Mouse (Mus musculus): ENCODE data around the gene Rps26.

Gene Rps26

GRCm38 (mm10) chr10:128626311-128627310 lies at the start of gene Rps26:
Rps26 (minus strand) TSS chr10:128626747.
- peak; percentile 88 for DNase-seq (ENCODE audit: low spot score in 2 of 2)

GRCm38 (mm10) chr10:128674469-128675008 lies 48.0 kb upstream of the Rps26 start:
- peak in 1 of 2 experiments; percentile 49 for DNase-seq (ENCODE audit: low spot score in 2 of 2)

DNA sequence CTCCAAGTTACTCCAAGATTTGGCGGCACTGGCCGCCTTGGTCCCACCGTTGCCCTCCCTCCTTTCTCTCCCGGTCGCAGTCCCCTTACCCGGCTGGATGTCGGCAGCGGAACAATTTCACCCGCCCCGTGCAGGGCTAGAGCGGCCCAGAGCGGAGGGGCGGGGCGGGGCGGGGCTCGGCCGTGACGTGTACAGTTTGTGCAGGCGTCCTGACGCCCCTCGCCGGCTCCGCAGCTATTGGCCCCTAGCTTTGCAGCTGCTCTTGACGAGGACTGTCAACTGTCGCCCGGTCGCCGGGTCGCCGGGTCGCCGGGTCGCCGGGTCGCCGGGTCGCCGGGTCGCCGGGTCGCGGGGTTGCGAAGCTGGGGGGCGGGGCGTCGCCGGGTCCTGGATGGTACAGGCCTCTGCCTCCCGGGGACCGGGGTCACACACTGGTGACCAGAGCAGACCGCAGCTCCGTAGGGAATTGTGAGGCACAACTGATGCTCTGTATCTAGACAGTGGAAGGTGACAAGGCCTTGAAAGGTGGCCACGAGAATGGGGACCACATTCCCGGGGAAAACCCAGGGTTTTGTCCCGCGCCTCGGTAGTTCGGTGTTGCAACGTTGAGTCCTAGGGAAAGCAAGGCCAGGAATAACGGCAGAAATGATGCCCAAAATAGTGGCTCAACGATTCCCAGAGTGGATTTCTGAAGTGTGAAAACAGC lies 47.4 kb upstream of the Rps26 start, which contains the start of gene Suox:
Gene Suox (minus strand): TSS at position 311 of the 706 bp plus-strand sequence.
- peak; percentile 80 to 86 for DNase-seq (ENCODE audit: low spot score in 2 of 2)

DNA sequence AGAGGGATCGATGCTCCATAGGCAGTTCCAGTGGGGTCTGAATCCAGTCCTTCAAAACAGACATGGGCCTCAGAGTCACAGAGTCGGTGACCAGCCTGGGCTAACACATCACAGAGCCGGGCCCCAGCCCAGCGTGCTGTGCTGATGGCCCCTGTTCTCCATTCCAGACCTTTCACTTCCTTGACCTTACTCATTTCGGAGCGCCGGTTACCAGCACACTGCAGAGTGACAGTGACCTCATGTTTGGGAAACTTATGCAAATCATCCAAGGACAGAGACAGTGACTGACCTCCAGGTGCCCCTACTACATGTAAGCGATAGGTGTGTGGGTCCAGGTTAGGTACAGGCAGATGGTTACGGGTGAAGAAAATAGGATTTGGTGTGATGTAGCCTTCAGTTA lies 44.6 kb upstream of the Rps26 start:
- no peak for DNase-seq (ENCODE audit: low spot score in 2 of 2)

GRCm38 (mm10) chr10:128668790-128669672 lies 42.5 kb upstream of the Rps26 start:
- peak; percentile 57 to 60 for DNase-seq (ENCODE audit: low spot score in 2 of 2)

- no peak for DNase-seq (ENCODE audit: low spot score in 2 of 2)
Measured at GRCm38 (mm10) chr10:128665806-128666205, 39.3 kb upstream of the Rps26 start.

DNA sequence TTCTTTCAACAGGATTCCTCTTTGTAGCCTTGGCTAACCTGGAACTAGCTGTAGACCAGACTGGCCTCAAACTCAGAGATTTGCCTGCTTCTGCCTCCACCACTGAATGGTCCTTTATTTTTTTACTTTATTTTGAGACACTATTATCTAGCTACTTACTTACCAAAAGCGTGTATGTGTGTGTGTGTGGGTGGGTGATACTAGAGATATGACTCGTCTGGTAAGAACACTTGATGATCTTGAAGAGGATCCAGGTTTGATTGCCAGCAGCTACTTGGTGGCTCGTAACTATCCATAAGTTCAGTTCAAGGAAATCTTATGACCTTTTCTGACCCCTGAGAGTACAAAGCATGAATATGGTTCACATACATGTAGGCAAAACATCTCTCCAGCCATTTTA lies 38.8 kb upstream of the Rps26 start:
- DNase-seq (ENCODE audit: low spot score in 2 of 2), result no peak

DNA sequence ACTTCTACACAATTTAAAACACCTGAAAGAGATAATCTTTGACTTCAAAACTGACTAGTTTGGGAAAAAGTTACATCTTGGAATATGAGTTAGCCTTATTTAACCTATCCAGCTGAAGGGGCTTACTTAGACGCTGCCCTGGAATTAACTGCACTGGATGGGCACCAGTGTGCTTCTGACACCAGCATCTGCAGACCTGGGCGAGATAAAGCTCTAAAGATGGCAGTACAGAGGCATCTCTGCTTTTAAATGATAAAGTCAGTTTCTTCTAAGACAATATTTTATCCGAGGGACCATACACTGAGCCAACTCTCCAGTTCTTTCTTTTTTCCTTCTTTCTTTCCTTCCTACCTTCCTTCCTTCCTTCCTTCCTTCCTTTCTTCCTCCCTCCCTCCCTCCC lies 38.3 kb upstream of the Rps26 start:
- DNase-seq (ENCODE audit: low spot score in 2 of 2), result no peak

- no peak for DNase-seq (ENCODE audit: low spot score in 2 of 2)
Measured at GRCm38 (mm10) chr10:128663441-128664220, 37.1 kb upstream of the Rps26 start.

- no peak for DNase-seq (ENCODE audit: low spot score in 2 of 2)
Measured at GRCm38 (mm10) chr10:128662465-128662864, 35.9 kb upstream of the Rps26 start.

GRCm38 (mm10) chr10:128659490-128659889 lies 32.9 kb upstream of the Rps26 start:
- no peak for DNase-seq (ENCODE audit: low spot score in 2 of 2)

DNA sequence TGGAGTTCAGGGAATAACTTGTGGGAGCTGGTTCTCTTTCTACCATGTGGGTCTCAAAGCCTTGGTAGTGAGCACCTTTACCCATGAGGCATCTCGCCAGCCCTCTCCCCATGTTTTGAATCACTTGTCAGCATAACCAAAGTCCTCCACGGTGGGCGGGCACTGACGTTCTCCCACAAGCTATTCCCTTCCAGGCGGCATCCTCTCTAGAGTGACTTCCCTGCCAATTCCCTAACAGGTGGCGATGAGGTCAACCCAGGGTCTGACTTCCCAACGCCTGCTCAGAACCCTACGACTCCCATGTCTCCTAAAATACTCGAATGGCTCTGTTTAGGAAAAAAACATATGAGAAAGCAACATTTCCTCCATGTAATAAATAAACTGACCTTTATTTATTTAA lies 31.3 kb upstream of the Rps26 start:
- no peak for DNase-seq (ENCODE audit: low spot score in 2 of 2)

GRCm38 (mm10) chr10:128656731-128657130 lies 30.2 kb upstream of the Rps26 start:
- DNase-seq (ENCODE audit: low spot score in 2 of 2), result no peak

DNA sequence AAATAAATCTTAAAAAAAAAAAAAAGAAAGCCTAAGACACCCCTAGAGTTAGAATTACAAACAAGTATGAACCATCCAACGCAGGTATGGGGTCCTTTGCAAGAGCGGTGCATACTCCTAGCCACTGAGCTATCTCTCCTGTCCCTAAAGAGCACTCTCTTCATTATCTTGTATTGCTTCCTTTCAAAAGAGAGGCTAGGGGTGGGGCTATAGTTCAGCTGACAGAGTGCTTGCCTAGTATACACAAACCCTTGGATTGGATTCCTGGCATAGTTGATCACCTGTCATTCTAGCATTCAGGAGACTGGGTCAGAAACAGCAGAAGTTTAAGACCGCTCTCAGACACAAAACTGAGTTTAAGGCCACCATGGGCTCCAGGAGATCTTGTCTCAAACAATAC lies 28.7 kb upstream of the Rps26 start:
- DNase-seq (ENCODE audit: low spot score in 2 of 2), result no peak

- no peak for DNase-seq (ENCODE audit: low spot score in 2 of 2)
Measured at GRCm38 (mm10) chr10:128653866-128654265, 27.3 kb upstream of the Rps26 start.

DNA sequence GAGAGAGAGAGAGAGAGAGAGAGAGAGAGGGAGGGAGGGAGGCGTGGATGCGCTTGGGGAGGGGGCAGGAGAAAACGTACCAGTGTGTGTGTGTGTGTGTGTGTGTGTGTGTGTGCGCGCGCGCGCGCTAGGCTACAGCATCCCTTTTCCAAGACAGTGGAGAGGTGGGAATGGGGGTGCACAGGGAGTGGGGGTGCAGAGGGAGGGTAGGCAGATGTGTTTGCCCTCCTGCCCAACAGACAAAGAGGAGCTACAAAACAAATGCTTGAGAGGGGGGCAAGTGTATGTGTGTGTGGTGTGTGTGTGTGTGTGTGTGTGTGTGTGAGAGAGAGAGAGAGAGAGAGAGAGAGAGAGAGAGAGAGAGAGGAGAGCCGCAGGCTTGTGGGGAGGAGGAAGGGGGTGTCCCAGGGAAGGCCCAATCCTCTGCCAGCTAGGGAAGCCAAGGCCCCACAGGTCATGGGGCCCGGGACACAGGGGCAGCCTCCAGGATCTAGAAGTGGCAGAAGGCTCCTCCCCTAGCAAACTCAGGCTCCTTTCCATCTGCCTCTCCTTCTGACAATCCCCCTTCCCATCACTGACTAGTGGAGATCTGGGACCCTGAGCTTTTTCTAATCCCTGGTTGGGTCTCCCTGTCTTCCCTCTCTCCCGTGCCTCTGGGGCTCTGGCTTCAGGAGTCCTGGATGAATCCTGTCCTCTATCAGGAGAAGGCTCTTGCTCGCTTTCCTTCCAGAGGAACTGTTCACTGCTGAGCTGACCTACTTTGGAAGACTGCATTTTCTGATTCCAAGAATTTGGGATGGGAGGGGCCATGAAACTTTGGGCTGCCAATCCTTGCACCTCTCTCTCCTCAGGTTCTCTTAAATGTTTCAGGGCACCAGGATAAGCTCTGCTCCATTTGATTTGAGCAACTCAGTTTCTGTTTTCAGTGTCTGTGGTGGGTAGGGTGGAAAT lies 19.9 kb upstream of the Rps26 start:
- DNase-seq (ENCODE audit: low spot score in 2 of 2), result peak in 1 of 2 experiments; percentile 35

DNA sequence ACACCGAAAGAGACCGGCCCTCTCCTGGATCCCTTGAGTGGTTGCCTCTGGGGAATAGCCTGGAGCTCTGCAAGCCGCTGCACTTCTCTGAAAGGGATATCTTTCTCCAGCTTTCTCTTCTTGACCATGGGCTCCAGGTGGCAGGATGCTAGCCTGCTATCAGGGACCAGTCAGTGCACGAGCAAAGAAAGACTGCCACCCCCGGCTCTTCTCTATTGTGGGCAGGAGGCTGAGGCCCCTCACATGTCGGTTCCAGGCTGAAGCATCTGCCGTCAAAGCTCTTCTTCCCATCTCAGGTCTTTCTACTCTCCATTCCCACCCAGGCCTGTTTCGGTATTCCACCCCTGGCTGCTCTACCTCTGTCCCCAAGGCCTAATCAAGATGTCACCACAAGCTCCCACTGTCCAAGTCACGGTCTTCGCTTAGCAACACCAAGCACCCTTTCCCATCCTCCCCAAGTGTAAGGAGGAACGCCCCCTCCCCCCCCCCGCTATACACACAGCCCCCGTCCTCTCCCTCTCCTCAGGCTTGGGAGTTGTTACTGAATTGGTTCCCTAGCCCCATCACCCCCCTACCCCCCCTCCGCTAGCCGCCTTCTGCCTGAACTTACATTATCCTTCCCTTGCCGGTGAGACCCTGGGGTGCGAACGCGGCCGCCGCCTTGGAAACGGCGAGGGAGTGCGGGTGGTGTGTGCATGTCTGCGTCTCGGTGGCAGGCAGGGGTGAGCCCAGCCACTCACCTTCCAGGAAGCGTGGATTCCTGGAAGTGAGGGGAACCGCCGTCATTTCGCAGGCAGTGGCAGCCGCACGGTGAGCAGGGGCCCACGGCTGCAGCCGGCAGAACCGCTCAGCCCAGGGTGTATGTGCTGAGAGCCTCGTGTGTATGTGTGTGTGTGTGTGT lies 18.8 kb upstream of the Rps26 start, which contains the start of gene Ikzf4:
Gene Ikzf4 (minus strand): TSS at position 881 of the 901 bp plus-strand sequence.
- peak; percentile 27 to 38 for DNase-seq (ENCODE audit: low spot score in 2 of 2)

DNA sequence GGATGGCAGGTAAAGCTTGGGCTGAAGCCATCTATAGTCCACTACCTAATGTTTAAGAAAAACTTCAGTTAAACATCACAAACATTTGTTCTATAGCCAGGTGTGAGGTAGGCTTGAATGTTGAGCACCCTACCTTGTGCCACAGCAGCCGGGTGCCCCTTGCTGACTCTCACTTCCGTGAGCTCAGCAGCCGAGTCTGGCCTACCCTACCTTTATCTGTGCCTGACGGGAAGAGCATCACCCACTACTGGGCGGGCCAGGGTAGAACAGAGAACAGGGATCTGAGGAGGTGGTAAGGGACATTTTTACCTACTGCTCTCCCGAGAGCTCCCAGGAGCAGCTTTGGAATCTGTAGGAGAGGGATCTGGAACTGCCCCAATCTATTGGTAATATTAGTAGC lies 16.2 kb upstream of the Rps26 start:
- no peak for DNase-seq (ENCODE audit: low spot score in 2 of 2)
